Mouse (Mus musculus) testis, adult 2 months (tissue): ENCODE measurements around the gene Gm44965. TPM values are rescaled to one million over a fixed set of nuclear protein-coding genes. Genes with fewer than 3 reads are reported as not detected.
A peak's percentile ranks its signal among the peaks of the same experiment; 100 is the strongest.
"Not testable (repeated sequence)": the region's sequence is repeated elsewhere in the genome, so short reads cannot be mapped to it uniquely, and the experiment has no call there.

Source experiments
- H3K27ac ChIP-seq: fragments of 200-500 bp; 2 replicates; pipeline ENCODE4 v1.5.1; 2012; ENCODE audit warnings: low read depth, low read length; ENCODE audit not compliant: control insufficient read depth, insufficient read depth
- H3K27me3 ChIP-seq: fragments of 200-500 bp; 2 replicates; pipeline ENCODE4 v1.6.1; 2012; ENCODE audit warnings: mild to moderate bottlenecking, low read length, moderate library complexity; ENCODE audit not compliant: control insufficient read depth, insufficient read depth
- H3K36me3 ChIP-seq: fragments of 200-500 bp; 2 replicates; pipeline ENCODE4 v1.6.1; 2012; ENCODE audit warnings: mild to moderate bottlenecking, low read length; ENCODE audit not compliant: control insufficient read depth, insufficient read depth
- H3K4me1 ChIP-seq: fragments of 200-500 bp; 2 replicates; pipeline ENCODE4 v1.6.1; 2012; ENCODE audit warnings: low read length; ENCODE audit not compliant: control insufficient read depth, insufficient read depth
- H3K4me3 ChIP-seq: fragments of 200-500 bp; 2 replicates; pipeline ENCODE4 v1.5.1; 2012; ENCODE audit warnings: low read depth, mild to moderate bottlenecking, low read length, moderate library complexity, mixed read lengths; ENCODE audit not compliant: control insufficient read depth
- CTCF ChIP-seq: fragments of 200-500 bp; IDR thresholded peaks from 2 replicates; pipeline ENCODE4 v1.5.1; 2012; ENCODE audit warnings: low read depth, mild to moderate bottlenecking, inconsistent platforms, low read length, moderate library complexity; ENCODE audit not compliant: control insufficient read depth, insufficient read depth, insufficient replicate concordance
- POLR2A ChIP-seq: fragments of 200-500 bp; IDR thresholded peaks from 2 replicates; pipeline ENCODE4 v1.6.1; 2012; ENCODE audit warnings: low read depth, mild to moderate bottlenecking, inconsistent platforms, low read length, moderate library complexity; ENCODE audit not compliant: control insufficient read depth
- polyA plus RNA-seq: library from polyadenylated mRNA; depleted of rRNA; stranded (reverse); fragments of >200 nt; gene quantifications from 2 replicates; pipeline ENCODE4 v1.2.3, GENCODE M21; 2012

Gm44965 gene
- polyA plus RNA-seq, 1 experiment: not detected

DNA sequence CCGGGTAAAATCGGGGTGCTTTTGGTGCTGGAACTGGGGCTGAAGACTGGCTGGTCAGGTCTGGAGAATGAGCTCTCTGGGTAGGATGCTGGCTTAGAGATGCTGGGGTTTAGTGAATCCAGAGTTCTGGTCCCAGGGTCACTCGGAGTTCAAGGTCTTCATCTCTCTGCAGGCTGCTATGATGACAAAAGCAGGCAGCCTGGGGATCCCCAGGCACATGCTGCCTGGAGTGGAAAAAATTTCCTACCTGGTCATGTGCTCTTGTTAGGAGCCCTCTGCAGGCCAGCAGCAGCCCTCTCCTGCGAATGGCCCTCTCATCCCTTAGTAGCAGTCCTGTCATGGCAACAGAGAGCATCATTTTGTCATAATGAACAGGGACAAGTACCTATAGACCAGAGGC is 19.7 kb downstream of the Gm44965 start:
- Histone ChIP-seq H3K4me3 (peak overlapping the region; percentile 82), H3K27ac (no peak overlapping the region), H3K36me3 (no peaks in the 10 kb centered on the region), H3K4me1 (no peaks in the 10 kb centered on the region), H3K27me3 (no peaks in the 10 kb centered on the region)
- TF ChIP-seq CTCF (no peak), POLR2A (no peak)

DNA sequence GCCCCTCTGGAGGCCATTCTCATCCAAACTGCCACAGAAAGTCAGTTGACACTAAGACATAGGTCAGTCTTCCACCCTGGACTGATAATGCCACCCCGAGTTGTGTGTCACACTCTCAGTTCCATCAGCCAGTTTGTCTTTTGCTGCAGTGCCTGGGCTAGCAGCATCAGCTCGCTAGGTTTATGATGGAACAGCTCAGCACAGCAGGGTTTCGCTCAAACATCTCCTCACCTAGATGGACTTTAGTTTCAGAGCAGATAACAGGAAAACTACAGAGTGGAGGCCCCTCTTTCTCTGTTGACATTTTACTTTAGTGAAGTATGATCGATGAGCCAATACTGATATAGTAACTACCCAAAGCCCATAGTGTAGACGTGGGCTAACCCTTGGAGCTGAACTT is 21.0 kb downstream of the Gm44965 start:
- Histone ChIP-seq H3K27me3 (no peaks in the 10 kb centered on the region), H3K4me3 (peak overlapping the region; percentile 2; the same call in 1 of the 2 replicates), H3K27ac (no peak overlapping the region), H3K36me3 (no peaks in the 10 kb centered on the region), H3K4me1 (peaks cover 6% of the 10 kb centered on the region; the same call in 1 of the 2 replicates)
- TF ChIP-seq CTCF (no peak), POLR2A (no peak)

DNA sequence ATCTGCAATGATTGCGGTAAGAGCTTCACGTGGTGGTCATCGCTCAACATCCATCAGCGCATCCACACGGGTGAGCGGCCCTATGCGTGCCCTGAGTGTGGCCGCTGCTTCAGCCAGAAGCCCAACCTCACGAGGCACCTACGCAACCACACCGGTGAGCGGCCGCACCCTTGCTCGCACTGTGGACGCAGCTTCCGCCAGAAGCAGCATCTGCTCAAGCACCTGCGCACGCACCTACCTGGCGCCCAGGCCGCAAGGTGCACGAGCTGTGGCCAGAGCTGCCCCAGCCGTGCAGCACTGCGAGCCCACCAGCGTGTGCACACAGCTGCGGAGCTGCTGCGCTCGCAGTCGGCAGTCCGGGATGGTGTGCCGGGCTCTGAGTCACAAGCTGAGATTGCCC is 26.3 kb downstream of the Gm44965 start:
- TF ChIP-seq POLR2A: 0 out of 2 replicates have a peak, but pooled peaks have one; percentile 6
- no peak for TF ChIP-seq CTCF
- Histone ChIP-seq H3K4me3 (peak overlapping the region; percentile 8), H3K4me1 (peaks cover 15% of the 10 kb centered on the region), H3K36me3 (no peaks in the 10 kb centered on the region), H3K27ac (no peak overlapping the region), H3K27me3 (no peaks in the 10 kb centered on the region)

GRCm38 (mm10) chr6:48622186-48622843 is 28.6 kb downstream of the Gm44965 start:
- H3K4me1 ChIP-seq: peaks cover 15% of the 10 kb centered on the region
- H3K4me3 ChIP-seq, H3K27me3 ChIP-seq, H3K36me3 ChIP-seq, H3K27ac ChIP-seq: not testable (repeated sequence)

- peaks cover 15% of the 10 kb centered on the region for H3K4me1 ChIP-seq
- H3K36me3 ChIP-seq: no peaks in the 10 kb centered on the region
These were observed 29.7 kb downstream of the Gm44965 start for GRCm38 (mm10) chr6:48623460-48623859.

DNA sequence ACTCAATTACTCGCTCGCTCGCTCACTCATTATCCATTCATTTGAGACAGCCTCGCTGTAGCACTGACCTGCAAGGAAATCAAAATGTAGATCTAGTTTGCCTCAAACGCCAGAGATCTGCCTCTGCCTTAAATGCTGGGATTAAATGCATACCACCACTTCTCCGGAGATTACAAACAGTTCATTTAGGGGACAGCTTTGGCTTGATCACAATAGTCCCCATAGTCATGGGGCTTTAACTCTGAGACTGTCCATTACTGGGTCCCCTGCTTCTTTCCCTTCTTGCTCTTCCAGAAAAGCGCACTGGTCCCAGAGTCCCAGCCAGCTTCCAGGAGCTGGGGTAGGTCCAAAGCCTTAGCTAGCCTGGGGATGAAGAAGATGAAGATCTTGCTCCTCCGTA is 32.7 kb downstream of the Gm44965 start, which contains the start of gene AI854703:
AI854703 (plus strand) TSS at position 301 of the 400 bp plus-strand sequence.
- no peak within 1 kb of the TSS for H3K27ac ChIP-seq

More at GRCm38 (mm10) chr6:48623460-48623859, 29.7 kb downstream of the Gm44965 start:
- no peak overlapping the region for H3K4me3 ChIP-seq
- no peaks in the 10 kb centered on the region for H3K27me3 ChIP-seq
- no peak overlapping the region for H3K27ac ChIP-seq
- no peak for TF ChIP-seq CTCF
- no peak for TF ChIP-seq POLR2A

GRCm38 (mm10) chr6:48626984-48627383 is 33.2 kb downstream of the Gm44965 start:
- Histone ChIP-seq H3K36me3 (no peaks in the 10 kb centered on the region), H3K4me1 (peaks cover 9% of the 10 kb centered on the region), H3K4me3 (peak overlapping the region; percentile 39), H3K27me3 (no peaks in the 10 kb centered on the region), H3K27ac (no peak overlapping the region)
- no peak for TF ChIP-seq CTCF
- TF ChIP-seq POLR2A: no peak

More for the DNA sequence above, 32.7 kb downstream of the Gm44965 start, which contains the start of gene AI854703:
- Histone ChIP-seq H3K4me3 (peak within 1 kb of the TSS; percentile 39), H3K27me3 (no peaks in the 10 kb centered on the region), H3K36me3 (no peaks in the 10 kb centered on the region), H3K4me1 (peaks cover 9% of the 10 kb centered on the region)
- no peak for TF ChIP-seq CTCF
- no peak for TF ChIP-seq POLR2A

GRCm38 (mm10) chr6:48627511-48627924 is 33.8 kb downstream of the Gm44965 start:
- H3K4me3 ChIP-seq: peak overlapping the region; percentile 39
- no peak overlapping the region for H3K27ac ChIP-seq
- TF ChIP-seq POLR2A (no peak), CTCF (no peak)
- H3K4me1 ChIP-seq: peaks cover 9% of the 10 kb centered on the region
- no peaks in the 10 kb centered on the region for H3K36me3 ChIP-seq
- H3K27me3 ChIP-seq: no peaks in the 10 kb centered on the region
